Mouse (Mus musculus) hindbrain, embryonic 11.5 days (tissue): ENCODE data around the gene Nanp. TPM values are rescaled to one million over a fixed set of nuclear protein-coding genes. Genes with fewer than 3 reads are reported as not detected.
A peak's percentile ranks its signal among the peaks of the same experiment; 100 is the strongest.

Experiments used
- ATAC-seq: fragments of 200-750 bp; cut with Nextera tagmentation; 2 replicates; pipeline ENCODE4 v1.8.0; 2017; ENCODE audit warnings: mild to moderate bottlenecking, moderate TSS enrichment, moderate library complexity; ENCODE audit not compliant: low FRiP score
- DNase-seq: peaks from one replicate; pipeline ENCODE4 v3.0.0-alpha.2; 2015; ENCODE audit warnings: low spot score
- H3K27ac ChIP-seq: fragments of 300-500 bp; sonication (generic); 2 replicates; pipeline ENCODE4 v1.5.1; 2014; ENCODE audit warnings: mild to moderate bottlenecking, low read depth, low read length
- H3K27me3 ChIP-seq: fragments of 300-500 bp; sonication (generic); 2 replicates; pipeline ENCODE4 v1.6.1; 2014; ENCODE audit warnings: mild to moderate bottlenecking, low read length, moderate library complexity, mixed read lengths; ENCODE audit not compliant: control insufficient read depth, insufficient read depth
- H3K36me3 ChIP-seq: fragments of 300-500 bp; sonication (generic); 2 replicates; pipeline ENCODE4 v1.6.1; 2014; ENCODE audit warnings: mild to moderate bottlenecking, low read length, moderate library complexity, mixed read lengths; ENCODE audit not compliant: control insufficient read depth, insufficient read depth
- H3K4me1 ChIP-seq: fragments of 300-500 bp; sonication (generic); replicated peaks from 2 replicates; pipeline ENCODE4 v1.6.1; 2014; ENCODE audit warnings: low read length, mixed read lengths; ENCODE audit not compliant: control insufficient read depth, insufficient read depth
- H3K4me2 ChIP-seq: fragments of 300-500 bp; sonication (generic); replicated peaks from 2 replicates; pipeline ENCODE4 v1.6.1; 2014; ENCODE audit warnings: mild to moderate bottlenecking, low read depth, low read length
- H3K4me3 ChIP-seq: fragments of 300-500 bp; sonication (generic); 2 replicates; pipeline ENCODE4 v1.5.1; 2014; ENCODE audit warnings: low read depth, low read length
- H3K9ac ChIP-seq: fragments of 300-500 bp; sonication (generic); 2 replicates; pipeline ENCODE4 v1.6.1; 2014; ENCODE audit warnings: low read depth, low read length
- H3K9me3 ChIP-seq: fragments of 300-500 bp; sonication (generic); 2 replicates; pipeline ENCODE4 v1.6.1; 2016; ENCODE audit warnings: low read length; ENCODE audit not compliant: control insufficient read depth
- WGBS: fragments of 180-500 bp; shearing (Covaris S2); extraction: QIAGEN DNeasy Blood & Tissue Kit; methylation state at CpG from one replicate; pipeline ENCODE4 v1.1.7; 2014; 5-methylcytosine and 5-hydroxymethylcytosine counted together
- polyA plus RNA-seq: library from polyadenylated mRNA; unstranded; fragments of >200 nt; fragmentation: Nextera tagmentation; extraction: Ambion mirVana; gene quantifications from 2 replicates; pipeline ENCODE4 v1.2.1, GENCODE M21; 2014

Nanp gene
- polyA plus RNA-seq, result 41.8 and 42.4 TPM in 2 replicates

DNA sequence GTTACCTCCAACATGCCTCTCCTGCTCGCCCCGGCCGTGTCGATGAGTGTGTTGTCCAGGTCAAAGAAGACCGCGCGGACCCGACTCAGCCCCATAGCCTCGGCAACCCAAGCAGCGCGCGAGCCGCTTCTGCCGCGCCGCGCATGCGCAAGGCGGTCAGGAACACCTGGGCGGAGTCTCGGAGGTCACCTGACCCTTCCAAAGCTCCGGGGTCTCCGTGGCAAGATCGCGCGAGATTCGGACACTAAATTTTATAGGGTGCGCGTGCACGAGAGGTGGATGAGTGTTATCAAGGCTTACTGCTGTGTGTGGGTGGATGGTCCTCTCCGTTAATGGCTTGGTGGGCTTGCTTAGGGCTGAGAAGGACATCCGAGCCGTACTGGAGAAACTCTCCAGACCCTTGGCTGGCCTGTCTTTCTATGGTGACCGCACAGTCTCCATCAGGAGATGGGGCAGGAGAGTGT lies at the start of gene Nanp, which contains the start of gene Ninl:
Nanp (minus strand) TSS at position 167 of the 464 bp plus-strand sequence.
Ninl (minus strand) TSS at position 151 of the 464 bp plus-strand sequence.
- H3K4me3 ChIP-seq, result peak within 1 kb of the TSS; percentile 85
- H3K9me3 ChIP-seq, result no peaks in the 10 kb centered on the region
- DNase-seq, result peak; percentile 96
- peak within 1 kb of the TSS; percentile 98 for H3K9ac ChIP-seq
- H3K4me1 ChIP-seq, result 0 out of 2 replicates have a peak, but pooled peaks cover 4% of the 10 kb centered on the region
- H3K4me2 ChIP-seq, result peak within 1 kb of the TSS; percentile 76
- WGBS, result under 1% methylated on average over 29 of the region's 34 CpGs
- H3K27me3 ChIP-seq, result no peaks in the 10 kb centered on the region
- no peaks in the 10 kb centered on the region for H3K36me3 ChIP-seq
- peak; percentile 96 for ATAC-seq
- H3K27ac ChIP-seq, result no peak within 1 kb of the TSS; the same call in none of the 2 replicates

DNA sequence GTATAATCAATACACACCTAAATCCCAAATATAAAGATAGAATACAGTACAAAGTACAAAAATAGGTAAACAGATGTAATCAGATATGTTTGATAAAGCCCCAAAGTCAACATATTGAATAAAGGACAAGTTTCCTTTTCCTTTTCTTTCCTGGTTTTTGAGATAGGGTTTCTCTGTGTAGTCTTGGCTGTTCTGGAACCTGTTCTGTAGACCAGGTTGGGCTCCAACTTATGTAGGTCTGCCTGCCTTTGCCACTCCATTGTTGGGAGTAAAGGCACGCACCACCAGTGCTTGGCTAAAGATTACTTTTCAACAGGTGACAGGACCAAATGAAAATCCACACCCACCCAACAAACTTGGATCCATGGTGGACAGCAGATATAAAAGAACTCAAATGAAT lies 17.4 kb upstream of the Nanp start:
- WGBS, result 69% methylated on average over 1 of the region's 1 CpGs
- Histone ChIP-seq H3K4me3 (no peak overlapping the region), H3K4me1 (no peaks in the 10 kb centered on the region), H3K27ac (no peak overlapping the region), H3K9ac (no peak overlapping the region), H3K9me3 (no peaks in the 10 kb centered on the region), H3K36me3 (no peaks in the 10 kb centered on the region), H3K27me3 (no peaks in the 10 kb centered on the region), H3K4me2 (no peak overlapping the region)
- ATAC-seq (no peak), DNase-seq (no peak)

DNA sequence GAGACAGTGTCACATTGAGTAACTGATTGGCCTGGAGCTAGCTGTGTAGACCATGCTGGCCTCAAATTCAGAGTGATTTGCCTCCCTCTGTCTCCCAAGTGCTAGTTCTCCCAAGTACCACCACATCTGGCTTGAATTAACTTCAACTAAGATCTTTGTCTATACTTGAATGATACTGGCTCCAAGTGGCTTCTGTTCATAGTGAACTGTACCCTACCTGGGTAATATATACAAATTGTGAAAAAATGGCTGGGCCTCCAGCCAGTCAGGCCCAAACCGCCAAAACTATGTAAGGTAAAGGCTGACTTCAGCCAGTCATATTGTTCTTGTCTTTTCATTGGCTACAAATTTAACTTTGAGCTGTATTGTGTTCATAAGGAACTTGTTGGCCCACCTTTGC lies 1.2 kb upstream of the Nanp start:
- no peak overlapping the region for H3K4me3 ChIP-seq
- H3K27me3 ChIP-seq, result no peaks in the 10 kb centered on the region
- ATAC-seq (no peak), DNase-seq (no peak)
- H3K4me2 ChIP-seq, result no peak overlapping the region
- 0 out of 2 replicates have a peak, but pooled peaks cover 4% of the 10 kb centered on the region for H3K4me1 ChIP-seq
- no peak overlapping the region for H3K27ac ChIP-seq
- no peaks in the 10 kb centered on the region for H3K36me3 ChIP-seq
- H3K9ac ChIP-seq, result no peak overlapping the region
- no peaks in the 10 kb centered on the region for H3K9me3 ChIP-seq
- WGBS, result 83% methylated on average over 1 of the region's 1 CpGs

DNA sequence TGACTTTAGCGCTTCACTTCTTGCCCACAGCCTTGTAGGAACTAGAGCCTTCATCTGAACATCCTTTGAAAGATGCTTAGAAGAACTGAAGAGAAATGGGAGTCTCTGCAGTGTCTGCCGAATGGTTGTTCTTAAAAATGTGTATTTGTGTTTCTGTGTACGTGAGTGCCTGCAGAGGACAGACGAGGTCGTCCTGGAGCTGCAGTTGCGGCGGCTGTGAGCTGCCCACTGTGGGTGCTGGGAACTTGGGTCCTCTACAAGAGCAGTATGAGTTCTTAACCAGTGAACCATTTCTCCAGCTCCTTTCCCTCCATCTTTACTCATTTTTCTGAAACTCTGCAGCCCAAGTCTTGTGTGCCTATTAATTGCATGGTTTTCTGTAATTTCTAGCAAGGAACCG lies 528 bp upstream of the Nanp start:
- Histone ChIP-seq H3K4me1 (0 out of 2 replicates have a peak, but pooled peaks cover 4% of the 10 kb centered on the region), H3K27ac (no peak overlapping the region), H3K4me3 (peak overlapping the region; percentile 85), H3K9me3 (no peaks in the 10 kb centered on the region), H3K36me3 (no peaks in the 10 kb centered on the region), H3K4me2 (peak overlapping the region; percentile 76), H3K9ac (peak overlapping the region; percentile 98), H3K27me3 (no peaks in the 10 kb centered on the region)
- ATAC-seq (peak; percentile 34), DNase-seq (no peak)
- WGBS, result 62% methylated on average over 8 of the region's 8 CpGs

DNA sequence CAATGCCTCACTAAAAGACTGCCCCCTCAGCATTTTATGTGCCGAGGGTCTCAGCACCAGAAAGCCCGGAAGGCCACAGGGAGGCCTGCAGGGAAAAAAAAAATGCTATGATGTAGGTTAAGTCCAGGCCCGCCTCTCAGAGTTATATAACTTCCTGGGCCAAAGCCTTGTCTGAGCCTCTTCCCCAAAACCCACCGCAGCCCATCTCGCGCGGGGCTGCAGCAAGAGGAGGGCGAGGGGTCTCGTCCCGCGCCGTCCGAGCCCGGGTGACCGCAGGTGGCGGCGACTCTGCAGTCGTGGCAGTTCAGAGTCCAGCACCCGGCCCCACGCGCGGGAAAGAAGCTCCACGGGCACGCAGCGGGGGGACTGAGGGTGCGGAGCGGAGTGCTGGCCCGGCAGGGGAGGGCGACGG lies 381 bp downstream of the Nanp start:
- no peaks in the 10 kb centered on the region for H3K36me3 ChIP-seq
- H3K4me3 ChIP-seq, result peak overlapping the region; percentile 85
- peak; percentile 58 for DNase-seq
- no peaks in the 10 kb centered on the region for H3K9me3 ChIP-seq
- peak overlapping the region; percentile 98 for H3K9ac ChIP-seq
- no peaks in the 10 kb centered on the region for H3K27me3 ChIP-seq
- peak overlapping the region; percentile 76 for H3K4me2 ChIP-seq
- under 1% methylated on average over 28 of the region's 30 CpGs for WGBS
- no peak overlapping the region; the same call in none of the 2 replicates for H3K27ac ChIP-seq
- H3K4me1 ChIP-seq, result 0 out of 2 replicates have a peak, but pooled peaks cover 4% of the 10 kb centered on the region
- no peak; the same call in 1 of the 2 replicates for ATAC-seq

DNA sequence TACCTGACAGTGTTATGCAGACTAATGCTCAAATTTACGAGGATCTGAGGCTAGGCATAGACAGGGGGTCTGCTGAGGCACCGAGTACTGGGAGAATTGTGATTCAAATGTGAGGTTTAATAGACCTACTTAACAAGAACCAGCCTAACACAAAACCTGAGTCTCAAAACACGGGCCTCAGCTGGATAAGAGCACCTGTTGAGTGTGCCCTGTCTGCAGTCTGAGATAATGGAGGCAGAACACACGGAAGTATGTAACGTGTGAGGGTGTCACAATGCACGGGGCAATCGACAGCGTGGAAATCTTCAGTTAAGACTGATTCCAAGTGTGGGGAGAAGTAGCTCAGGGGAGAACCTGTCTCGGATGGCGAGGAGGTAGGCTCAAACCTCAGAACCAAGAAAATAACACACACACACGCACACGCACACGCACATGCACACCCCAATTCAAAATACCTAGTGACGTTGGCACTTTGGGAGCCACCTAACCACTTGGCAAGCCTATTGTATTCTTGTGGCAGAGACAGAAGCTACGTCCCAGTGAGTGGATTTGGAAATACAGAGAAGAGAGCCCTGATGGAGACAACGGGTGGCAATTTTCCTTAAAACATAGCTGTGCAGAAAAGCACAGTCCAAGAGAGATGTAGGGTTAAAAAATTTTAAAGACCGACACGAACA lies 1.2 kb downstream of the Nanp start:
- peak overlapping the region; percentile 98 for H3K9ac ChIP-seq
- H3K27me3 ChIP-seq, result no peaks in the 10 kb centered on the region
- peak overlapping the region; percentile 85 for H3K4me3 ChIP-seq
- H3K36me3 ChIP-seq, result no peaks in the 10 kb centered on the region
- 0 out of 2 replicates have a peak, but pooled peaks cover 4% of the 10 kb centered on the region for H3K4me1 ChIP-seq
- WGBS, result 76% methylated on average over 18 of the region's 18 CpGs
- DNase-seq (peak; percentile 8), ATAC-seq (no peak)
- H3K4me2 ChIP-seq, result peak overlapping the region; percentile 76
- H3K9me3 ChIP-seq, result no peaks in the 10 kb centered on the region
- H3K27ac ChIP-seq, result no peak overlapping the region

DNA sequence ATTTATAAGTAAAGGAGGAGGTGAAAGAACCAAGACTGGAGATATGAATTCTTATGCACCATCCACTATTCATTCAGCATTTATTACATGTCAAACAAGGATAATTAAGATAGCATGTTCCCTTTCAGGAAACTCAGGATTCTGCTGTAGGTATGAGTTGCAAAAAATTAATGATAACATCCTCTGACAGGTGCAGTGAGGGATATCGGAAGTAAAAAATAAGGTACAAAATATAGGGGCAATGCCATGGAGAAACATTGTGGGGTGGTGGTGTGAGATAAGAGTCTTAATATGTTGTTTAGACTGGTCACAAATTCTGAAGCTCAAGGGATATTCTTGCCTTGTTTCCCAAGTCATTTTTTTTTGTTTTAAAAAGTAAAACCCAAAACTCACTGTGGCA lies 1.9 kb downstream of the Nanp start:
- no peak overlapping the region for H3K27ac ChIP-seq
- H3K27me3 ChIP-seq, result no peaks in the 10 kb centered on the region
- H3K9ac ChIP-seq, result no peak overlapping the region
- 91% methylated on average over 1 of the region's 1 CpGs for WGBS
- no peaks in the 10 kb centered on the region for H3K36me3 ChIP-seq
- 0 out of 2 replicates have a peak, but pooled peaks cover 4% of the 10 kb centered on the region for H3K4me1 ChIP-seq
- no peak overlapping the region for H3K4me3 ChIP-seq
- H3K9me3 ChIP-seq, result no peaks in the 10 kb centered on the region
- ATAC-seq, result no peak
- H3K4me2 ChIP-seq, result no peak overlapping the region
- DNase-seq, result no peak

DNA sequence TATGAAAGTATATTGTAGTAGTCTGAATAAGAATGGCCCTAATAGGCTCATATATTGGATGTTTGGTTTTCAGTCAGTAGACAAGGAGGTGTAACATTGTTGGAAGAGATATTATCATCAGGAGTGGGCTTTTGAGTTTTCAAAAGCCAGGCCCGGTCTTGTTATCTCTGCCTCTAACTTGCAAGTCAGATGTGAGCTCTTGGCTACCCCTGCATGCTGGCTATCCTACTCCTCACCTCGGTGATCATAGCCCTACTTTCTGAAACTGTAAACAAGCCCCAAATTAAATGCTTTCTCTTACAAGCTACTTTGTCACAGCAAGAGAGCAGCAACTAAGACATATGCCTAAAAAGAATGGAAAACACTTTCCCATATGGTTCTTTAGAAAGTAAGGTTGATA lies 2.5 kb downstream of the Nanp start:
- H3K4me2 ChIP-seq, result no peak overlapping the region
- no peaks in the 10 kb centered on the region for H3K27me3 ChIP-seq
- 93% methylated on average over 2 of the region's 2 CpGs for WGBS
- ATAC-seq (no peak), DNase-seq (no peak)
- H3K9ac ChIP-seq, result no peak overlapping the region
- H3K27ac ChIP-seq, result no peak overlapping the region
- H3K36me3 ChIP-seq, result no peaks in the 10 kb centered on the region
- 0 out of 2 replicates have a peak, but pooled peaks cover 4% of the 10 kb centered on the region for H3K4me1 ChIP-seq
- no peaks in the 10 kb centered on the region for H3K9me3 ChIP-seq
- H3K4me3 ChIP-seq, result no peak overlapping the region

DNA sequence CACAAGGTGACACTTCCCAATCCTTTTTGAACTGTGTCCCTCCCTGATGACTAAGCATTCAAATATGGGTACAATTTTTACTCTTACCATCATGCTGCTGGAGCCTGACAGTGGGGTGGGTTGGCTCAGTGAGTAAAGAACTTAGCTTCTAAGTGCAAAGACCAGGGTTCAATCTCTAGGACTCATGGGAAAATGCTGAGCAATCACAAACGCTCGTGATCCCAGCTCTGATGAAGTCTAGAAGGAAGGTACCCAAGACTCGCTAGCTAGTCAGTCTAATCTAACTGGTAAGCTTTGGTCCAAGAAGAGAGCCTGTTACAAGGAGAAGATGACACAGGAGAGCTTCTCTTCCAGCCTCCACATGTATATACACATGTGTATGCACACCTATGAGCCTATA lies 4.8 kb downstream of the Nanp start:
- Histone ChIP-seq H3K36me3 (no peaks in the 10 kb centered on the region), H3K9me3 (no peaks in the 10 kb centered on the region), H3K4me1 (0 out of 2 replicates have a peak, but pooled peaks cover 4% of the 10 kb centered on the region), H3K4me2 (no peak overlapping the region), H3K9ac (no peak overlapping the region), H3K4me3 (no peak overlapping the region), H3K27ac (no peak overlapping the region), H3K27me3 (no peaks in the 10 kb centered on the region)
- DNase-seq (no peak), ATAC-seq (no peak)
- WGBS, result 93% methylated on average over 3 of the region's 3 CpGs
